Mouse (Mus musculus) gastrocnemius, adult 8-10 months (tissue): ENCODE data around the gene Rnase13. TPM values are rescaled to one million over a fixed set of nuclear protein-coding genes. Genes with fewer than 3 reads are reported as not detected.

ENCODE experiments used
- DNase-seq, 2 experiments: peaks; one replicate each; pipeline ENCODE4 v3.0.0; 2022; ENCODE audit warnings: low spot score in 2 of 2
- total RNA-seq, 4 experiments: library from RNA; stranded (reverse); gene quantifications; 2 replicates each; pipeline ENCODE4 v1.2.4; 2022

The Rnase13 gene
- total RNA-seq, 4 experiments from 2014 or later, result not detected

DNA sequence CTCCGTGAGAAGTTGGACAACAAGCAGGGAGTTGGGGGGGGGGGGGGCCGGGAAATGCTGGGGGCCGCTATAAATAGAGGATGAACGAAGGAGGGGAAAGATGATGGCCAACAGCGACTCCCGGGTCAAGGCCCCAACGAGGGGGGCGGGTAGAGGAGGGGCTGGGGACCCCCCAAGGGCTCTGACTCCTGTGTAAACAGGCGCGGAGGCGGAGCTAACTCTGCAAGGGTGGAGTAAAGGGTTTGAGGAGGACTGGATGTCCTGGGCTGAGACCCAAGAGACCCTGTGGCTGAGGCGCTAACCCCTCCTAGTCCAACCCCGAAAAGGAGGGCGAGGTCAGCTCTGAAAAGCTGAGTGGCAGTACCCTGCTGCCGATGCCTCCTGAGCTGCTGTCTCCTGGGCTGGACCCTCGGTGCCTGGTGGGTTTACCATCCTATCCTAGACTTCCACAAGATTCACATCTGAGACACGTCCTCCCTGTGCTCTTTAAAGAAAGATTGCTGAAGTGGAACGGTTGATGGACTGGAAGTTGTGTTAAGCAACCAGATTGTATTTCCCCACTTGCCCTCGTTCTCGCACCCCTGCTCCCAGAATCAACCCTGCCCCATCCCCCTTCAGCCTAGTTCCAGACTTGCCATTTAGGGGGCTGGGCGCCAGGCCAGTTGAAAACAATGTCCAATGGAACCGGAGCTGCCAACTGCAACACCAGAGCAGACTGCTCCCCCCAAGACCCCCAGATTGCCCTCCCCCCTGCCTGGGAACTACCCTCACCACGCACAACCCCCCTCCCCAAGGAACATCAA lies 8.4 kb downstream of the Rnase13 start, which contains the start of gene Ndrg2:
Ndrg2 (minus strand) TSS at position 199 of the 803 bp plus-strand sequence.
- peak; percentile 86 to 92 for DNase-seq

DNA sequence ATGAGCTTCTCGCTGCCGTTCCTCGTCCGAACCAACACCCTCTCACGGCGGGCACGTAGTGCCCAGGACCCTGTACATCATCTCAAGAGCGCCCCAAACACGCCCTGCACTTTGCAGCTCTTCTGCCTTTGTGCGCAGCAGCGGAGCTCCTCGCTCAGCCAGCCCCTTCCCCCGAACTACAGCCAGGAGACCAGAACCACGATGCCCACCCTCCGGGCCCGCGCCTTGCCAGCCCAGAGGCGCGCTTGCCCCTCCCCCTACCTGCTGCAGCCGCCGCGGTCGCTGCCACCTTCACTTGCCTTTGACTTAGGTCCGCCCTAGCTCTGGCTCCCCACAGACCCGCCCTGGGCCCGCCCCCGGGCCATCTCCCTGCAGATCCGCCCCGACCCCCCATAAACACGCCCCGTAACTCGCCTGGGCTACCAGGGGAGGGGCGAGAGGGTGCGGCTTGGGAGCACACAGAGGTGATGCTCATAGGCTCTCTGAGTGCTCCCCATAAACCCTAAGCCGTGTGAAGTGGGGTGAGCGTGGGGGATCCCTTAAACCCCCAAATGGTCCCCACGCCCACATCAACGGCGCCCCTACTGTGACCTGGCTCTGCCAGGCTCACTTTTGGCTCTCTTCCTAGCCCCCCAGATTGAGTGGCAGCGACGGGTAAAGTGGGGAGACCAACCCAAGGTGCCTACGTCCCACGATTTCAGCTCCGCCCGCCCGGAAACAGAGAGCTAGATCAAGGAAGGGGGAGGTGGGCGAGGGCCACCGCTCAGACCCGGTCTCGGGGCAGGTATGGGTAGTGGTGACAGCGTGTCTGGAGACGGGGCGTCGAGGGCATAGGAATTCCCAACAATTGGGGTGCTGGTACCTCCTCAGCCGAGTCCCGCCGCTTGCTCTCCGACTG lies 9.3 kb downstream of the Rnase13 start:
- DNase-seq, result peak; percentile 84 to 93

DNA sequence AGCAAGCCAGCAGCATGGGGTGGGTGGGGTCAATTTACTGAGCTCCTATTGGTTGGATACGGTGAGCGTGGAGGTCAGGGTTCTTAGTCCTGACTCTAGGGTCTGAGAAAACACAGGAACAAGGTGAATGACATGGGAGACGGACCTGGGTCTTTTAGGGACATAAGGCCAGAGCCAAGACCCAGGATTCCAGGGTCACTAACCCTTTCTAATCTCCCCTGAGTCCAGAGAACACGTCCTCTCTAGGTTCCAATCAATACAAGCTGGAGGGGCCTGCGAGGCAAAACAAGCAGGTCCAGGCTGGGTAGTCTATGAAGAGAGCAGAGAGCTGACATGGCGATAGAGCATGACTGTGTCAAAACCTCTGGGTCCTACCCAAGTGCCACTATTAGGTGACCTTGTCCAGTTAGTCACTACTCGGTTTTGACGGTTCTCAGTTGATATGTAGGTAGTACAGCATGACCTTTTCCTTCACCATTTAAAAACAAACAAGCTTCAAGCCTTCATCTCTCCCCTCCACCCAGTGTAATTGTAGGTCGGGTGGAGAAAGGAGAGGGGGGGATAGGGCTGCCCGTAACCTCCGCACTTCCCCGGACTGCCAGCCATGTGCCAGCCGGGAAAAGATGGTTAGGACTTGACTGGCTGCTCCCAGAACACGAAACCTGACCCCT lies 10.0 kb downstream of the Rnase13 start:
- DNase-seq, result peak in 1 of 2 experiments; percentile 28

DNA sequence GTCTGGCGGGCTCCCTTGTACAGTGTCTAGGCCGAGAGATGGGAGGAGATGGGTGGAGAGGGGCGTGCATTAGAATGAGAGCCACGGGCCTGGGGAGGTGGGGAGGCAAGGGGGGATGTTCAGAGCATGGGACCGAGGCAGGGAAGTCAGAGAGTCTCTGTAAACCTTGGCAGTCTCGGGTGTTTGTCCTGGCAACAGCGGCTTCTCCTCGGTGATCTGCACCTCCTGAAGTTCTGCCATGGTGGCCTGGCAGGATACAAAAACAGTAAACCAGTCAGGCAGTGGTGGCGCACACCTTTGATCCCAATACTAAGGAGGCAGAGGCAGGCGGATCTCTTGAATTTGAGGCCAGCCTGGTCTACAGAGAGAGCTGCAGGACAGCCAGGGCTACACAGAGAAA lies 11.3 kb downstream of the Rnase13 start:
- no peak for DNase-seq

DNA sequence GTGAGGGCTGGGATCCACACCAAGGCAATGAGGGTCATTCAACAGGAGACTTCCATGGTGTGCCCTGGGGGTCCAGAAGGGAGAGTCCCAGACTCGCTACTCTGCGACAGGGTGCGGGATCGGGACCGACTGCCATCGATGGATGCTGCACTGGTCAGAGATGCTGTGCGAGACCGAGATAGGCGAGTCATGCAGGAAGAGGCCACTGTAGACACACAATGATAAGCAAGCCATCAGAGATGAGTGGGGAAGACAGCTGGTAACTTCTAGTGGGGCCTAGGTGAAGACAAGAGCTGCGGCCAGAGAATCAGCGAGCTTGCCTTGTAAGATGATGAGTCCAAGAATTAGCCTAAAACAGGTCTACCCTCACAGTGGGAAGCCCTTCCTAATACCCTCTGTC lies 16.5 kb downstream of the Rnase13 start:
- no peak for DNase-seq

DNA sequence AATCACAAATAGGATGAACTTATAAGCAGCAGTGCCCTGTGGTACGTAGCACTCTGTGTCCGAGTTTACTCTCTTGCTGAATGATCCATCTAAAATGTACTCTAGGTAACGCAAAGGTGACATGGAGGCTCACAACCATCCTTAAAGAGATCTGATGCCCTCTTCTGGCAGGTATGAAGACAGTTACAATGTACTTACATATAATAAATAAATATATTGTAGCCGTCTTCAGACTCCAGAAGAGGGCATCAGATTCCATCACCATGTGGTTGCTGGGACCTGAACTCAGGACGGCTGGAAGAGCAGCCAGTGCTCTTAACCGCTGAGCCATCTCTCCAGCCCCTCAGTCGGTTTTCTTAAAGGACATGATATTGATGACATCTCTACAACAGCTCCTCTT lies 17.9 kb downstream of the Rnase13 start:
- no peak for DNase-seq

DNA sequence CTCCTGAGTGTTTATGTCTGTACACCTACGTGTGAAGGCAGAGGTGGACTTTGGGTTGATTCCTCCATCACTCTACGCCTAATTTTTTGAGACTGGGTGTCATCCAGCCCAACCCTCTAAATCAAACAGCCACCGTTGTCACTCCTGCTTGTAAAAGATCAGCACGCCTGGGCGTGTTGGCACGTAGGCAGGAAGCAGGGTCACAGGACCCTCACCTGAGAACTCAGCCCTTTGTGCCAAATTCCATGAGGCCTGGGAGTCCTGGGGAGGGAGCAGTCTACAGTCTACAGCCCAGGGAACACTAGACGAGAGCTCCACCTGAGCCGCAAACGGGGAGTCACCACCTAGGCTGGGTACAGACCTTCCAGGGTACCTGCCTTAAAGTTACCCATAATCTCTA lies 18.8 kb downstream of the Rnase13 start:
- no peak for DNase-seq

DNA sequence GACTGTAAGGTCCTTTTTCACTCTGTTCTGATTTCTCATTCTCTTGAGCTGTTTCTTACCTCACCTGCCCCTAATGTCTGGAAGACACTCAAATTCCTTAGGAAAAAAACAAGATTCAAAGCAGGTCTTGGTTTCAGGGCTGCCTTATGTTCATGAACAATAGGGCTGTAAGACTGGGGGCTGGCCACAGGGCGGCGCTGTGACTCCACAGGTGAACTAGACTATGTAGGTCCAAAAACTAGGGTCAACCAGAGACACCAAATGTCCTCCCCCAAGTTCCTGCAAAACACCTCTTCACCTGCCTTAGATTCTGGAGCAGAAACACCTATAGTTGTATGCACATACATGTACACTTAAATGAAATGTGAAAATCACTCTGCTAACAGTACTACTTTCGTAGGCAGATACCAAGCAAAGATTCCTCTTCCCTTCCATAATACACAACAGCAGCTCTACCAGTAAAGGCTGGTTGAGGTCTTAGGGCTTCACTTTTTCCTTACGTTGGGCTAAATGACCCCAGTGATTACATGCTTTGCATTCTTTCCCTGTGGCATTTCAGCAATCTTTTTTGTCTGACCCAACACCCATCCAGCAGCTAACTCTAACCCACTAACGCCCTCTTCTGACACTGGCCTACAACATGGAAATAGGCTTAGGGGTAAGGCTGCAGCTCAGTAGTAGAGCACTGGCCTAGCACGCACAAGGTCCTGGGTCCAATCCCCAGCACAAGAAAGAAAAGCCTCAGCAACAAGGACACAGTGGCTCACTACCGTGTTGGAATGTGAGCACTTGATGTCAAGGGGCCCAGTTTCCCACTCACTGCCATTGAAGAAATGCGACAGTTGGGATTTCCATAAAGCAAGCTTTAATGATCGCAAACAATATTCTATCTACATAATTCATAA lies 19.5 kb downstream of the Rnase13 start:
- DNase-seq, result peak; percentile 40 to 58

DNA sequence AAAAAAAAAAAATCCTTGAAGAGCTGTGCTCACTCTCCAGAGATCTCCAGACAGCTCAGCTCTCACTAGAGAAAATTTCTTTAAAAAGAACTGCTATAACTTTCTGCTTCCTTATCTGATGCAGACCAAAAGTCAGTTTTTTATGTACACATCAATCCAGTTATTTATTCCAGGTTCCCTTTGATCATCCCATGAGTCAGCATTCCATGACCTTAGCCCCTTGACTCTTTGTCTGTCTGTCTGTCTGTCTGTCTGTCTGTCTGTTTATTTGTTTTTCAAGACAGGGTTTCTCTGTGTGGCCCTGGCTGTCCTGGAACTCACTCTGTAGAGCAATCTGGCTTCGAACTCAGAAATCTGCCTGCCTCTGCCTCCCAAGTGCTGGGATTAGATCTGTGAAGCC lies 23.2 kb downstream of the Rnase13 start:
- DNase-seq, result no peak

DNA sequence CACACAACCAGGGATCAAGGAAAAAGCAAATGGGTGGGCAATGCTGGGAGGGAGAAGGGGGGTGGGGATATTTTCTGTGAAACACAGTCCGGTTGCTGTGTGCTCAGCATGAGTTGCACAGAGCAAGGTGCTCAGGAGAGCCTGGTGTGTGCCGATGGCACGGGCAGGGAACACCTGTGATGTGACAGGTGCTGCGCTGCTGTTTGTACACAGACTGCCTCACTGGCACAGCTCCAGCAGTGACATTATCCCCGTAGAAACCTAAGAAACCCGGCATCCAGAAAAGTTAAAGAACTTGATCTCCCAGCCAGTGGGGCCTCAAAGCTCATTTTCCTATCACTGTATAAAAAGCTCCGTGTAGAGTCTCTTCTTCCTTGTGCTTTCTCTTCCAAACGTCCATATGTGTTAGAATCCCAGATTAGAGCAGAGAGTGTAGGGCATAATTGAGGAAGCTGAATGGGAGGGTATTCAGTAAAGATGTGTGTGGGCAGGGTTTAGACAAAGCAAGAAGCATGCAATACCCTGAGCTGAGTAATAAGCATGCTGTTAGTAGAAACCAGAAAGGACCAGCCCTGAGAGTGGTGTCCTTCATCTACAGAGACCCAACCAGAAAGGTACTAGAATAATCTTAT lies 25.9 kb downstream of the Rnase13 start:
- no peak for DNase-seq

DNA sequence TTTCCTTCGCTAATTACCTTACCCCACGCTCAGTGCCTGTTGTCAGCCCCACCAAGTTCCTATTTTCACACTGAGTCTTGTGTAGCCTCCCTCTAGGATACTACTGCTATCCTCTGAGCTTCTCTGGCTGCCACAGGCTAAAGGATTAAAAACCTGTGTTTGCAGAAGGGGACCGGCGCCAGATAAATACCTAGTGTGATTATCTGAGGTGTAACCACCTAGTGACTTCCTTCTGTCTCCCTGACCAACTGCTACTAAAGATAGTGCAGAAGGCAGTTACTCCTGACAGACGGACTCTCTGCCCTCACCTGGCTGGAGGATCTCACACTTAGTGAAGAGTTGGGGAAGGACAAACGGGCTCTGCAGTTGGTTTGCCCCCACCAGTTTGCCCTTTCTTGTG lies 26.6 kb downstream of the Rnase13 start:
- DNase-seq, result no peak

DNA sequence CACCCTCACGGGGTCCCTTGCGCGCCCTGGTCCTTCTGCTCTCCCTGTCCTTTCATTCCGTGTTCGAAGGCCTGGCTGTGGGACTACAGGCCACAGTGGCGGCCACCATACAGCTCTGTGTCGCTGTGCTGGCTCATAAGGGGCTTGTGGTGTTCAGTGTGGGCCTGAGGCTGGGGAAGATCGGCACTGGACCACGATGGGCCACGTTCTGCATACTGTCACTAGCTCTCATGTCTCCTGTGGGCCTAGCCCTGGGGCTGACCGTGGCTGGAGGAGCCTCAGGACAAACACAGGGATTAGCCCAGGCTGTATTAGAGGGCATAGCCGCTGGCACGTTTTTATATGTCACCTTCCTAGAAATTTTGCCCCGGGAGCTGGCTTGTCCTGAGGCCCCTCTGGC lies 27.5 kb downstream of the Rnase13 start:
- no peak for DNase-seq

DNA sequence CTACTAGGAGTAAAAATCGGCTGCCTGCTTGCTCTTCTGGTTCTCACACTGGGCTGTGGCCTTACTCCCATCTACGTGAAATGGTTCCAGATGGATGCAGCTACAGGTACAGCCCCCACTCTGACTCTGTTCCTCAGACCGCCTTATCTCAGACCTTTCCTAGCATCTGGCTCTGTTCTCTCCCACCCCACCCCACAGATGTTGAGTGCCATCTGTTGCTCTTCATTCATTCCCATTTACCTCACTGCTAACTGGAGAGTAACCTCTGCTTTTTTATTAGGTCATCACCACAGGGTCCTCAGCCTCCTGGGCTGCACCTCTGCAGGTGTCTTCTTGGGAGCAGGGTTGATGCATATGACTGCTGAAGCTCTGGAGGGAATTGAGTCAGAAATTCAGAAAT lies 28.8 kb downstream of the Rnase13 start:
- no peak for DNase-seq

DNA sequence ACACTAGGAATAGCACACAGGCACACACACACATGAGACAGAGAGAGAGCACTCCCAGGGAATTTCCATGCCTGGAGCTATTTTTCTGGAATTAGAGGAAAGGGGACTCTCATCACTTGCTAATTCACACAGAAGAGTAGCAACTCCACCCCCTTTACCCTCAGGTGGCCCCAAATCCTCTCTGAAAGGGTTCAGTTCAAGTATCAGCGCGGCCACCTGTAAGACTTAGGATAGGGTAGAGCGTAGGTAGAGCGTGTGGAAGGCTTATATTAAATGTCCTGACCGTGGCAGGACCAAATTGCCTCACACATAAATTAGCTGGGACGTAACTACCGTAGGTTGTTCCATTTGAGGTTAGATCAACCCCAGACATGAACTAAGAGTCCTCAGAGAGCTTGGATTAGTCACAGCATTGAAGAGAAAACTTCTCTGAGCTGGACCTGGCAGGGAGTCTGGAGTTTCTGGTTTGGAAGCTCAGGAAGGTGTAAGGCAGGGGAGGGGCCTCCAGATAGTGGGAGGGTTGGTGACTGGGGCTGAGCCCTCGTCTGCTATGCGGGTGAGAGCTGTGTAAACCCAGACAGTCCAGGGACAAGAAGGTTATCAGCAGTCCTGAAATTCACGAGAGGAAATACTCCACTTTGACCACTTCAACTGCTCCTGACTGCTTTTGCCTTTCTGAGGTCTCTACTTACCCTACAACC lies 29.3 kb downstream of the Rnase13 start:
- no peak for DNase-seq

DNA sequence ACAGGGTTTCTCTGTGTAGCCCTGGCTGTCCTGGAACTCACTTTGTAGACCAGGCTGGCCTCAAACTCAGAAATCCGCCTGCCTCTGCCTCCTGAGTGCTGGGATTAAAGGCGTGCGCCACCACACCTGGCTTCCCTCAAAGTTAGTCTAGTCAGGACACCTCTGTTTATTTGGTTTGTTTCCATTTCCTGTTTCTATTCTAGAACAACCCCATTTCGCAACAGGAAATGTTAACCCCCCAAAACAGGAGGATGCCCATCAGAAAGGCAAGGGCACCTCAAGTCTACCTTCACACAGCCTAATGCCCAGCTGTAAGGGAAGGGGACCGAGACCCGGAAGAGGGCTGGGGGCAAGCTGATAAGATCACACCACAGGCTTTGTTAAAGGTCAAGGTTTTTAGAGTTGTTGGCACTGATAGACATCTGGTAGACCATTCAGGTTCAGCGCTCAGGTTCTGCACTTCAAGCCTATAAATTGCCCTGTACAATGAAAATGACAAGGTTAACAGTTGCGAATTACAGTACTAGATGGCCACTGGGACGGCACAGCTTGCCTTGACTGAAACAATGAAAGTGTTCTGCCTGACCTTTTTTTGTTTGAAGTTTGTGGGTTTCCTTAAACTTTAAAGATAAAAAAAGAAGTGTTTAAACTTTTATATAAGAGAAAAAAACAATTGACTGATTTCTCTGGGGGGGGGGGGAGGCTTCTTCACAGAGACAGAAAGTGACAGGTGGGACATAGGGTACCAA lies 30.2 kb downstream of the Rnase13 start, which contains the start of gene Slc39a2:
Slc39a2 (plus strand) TSS at position 699 of the 749 bp plus-strand sequence.
- DNase-seq, result no peak

DNA sequence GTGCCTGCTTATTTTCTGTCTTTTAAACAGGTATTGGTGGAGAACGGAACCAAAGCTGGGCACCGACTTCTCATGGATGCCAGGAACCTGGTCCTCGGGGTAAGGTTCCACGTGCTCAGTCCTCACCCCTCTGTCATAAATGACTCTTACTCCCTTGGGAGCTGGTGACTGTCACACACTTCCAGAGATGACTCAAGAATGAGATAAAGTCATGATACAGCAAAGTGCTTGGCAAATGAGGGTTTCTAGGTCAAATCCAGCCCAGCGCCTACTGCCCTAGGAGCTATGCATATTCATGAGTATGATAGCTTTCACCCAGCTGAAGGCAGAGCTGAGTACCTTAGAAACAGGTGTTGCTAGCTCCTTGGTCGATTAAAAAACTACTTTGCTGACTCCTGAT lies 32.7 kb downstream of the Rnase13 start:
- DNase-seq, result no peak

DNA sequence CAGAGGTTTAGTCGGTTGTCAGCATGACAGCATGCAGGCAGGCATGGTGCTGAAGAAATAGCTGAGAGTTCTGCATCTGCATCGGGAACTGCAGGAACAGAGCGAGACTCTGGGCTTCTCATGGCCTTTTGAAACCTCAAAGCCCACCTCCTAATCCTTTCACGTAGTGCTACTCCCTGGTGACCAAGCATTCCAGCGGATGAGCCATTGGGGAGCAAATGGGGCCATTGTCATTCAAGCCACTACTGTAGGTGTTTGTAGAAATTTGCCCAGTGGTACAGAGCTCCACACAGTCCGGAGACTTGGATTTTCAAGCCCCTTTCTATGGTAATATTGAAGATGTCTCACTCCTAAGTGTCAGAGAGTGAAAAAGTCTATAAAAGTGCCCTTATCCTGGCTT lies 36.5 kb downstream of the Rnase13 start:
- DNase-seq, result no peak

DNA sequence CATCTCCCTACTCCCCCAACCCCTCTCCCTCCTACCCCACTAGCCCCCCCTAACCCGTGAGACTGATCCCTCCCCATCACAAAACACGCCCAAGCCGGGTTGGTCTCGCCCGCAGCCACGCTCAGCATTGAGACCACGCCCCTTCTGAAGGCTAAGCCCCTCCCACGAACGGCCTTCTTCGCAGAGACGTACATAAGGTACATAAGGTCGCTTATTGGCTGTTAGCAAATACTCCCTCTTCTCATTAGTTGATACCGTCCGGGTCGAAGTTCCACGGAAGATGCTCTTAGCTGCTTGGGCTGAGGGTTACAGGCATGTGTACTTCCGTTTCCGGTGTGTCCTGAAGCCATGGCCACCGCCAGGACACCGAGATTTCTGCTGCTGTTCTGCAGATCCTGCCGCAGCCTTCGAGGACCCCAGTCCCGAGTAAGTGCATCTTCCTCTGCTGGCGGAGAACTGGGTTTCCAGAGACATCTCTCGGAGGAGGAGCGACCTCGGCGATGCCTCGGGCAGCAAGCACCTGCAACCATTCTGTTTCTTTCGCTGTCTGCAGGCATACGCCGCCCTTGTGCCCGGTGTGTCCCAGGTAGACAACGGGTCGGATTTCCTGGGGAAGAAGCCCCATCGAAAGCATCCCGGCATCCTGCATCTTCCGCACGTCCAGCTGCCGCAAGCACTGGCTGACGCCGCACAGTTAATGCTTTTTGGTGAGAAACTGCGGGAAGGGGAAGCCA lies 37.8 kb downstream of the Rnase13 start, which contains the start of gene Mettl17:
Mettl17 (plus strand) TSS at position 245 of the 734 bp plus-strand sequence.
- peak; percentile 89 to 92 for DNase-seq
